Mouse (Mus musculus): ENCODE measurements around the gene Il9r. TPM values are rescaled to one million over a fixed set of nuclear protein-coding genes. Genes with fewer than 3 reads are reported as not detected.

Il9r gene
- polyA plus RNA-seq, 1 experiment from 2014 or later = not detected

DNA sequence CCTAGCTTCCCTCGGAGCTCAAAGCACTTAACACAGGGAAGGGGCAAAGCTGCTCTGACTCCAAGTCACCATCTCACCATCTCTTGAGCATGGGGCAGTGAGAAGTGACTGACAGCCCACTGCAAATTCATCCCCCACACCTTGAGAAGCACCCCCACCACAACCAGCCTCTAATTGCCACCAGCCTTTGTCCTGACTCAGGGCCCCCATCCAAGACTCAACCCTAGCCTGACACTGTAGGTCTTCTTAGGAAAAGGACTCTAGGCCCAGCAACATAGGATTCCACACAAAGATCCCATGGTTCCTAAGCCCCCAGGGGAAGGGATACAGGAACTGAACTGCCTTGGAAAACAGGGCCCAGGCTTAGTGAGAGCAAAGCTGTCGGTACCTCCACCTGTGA is 36.1 kb upstream of the Il9r start:
- no peak for DNase-seq (ENCODE audit: low spot score)
- 91% methylated on average over 2 of the region's 2 CpGs for WGBS
- Histone ChIP-seq H3K9me3 (no peaks in the 10 kb centered on the region), H3K4me1 (replicated peaks) (0 out of 2 replicates have a peak, but pooled peaks cover 4% of the 10 kb centered on the region), H3K4me3 (no peak overlapping the region), H3K36me3 (peaks cover 98% of the 10 kb centered on the region), H3K27me3 (ENCODE audit: insufficient read depth, poor library complexity, severe bottlenecking) (no peaks in the 10 kb centered on the region), H3K27ac (no peak overlapping the region)

DNA sequence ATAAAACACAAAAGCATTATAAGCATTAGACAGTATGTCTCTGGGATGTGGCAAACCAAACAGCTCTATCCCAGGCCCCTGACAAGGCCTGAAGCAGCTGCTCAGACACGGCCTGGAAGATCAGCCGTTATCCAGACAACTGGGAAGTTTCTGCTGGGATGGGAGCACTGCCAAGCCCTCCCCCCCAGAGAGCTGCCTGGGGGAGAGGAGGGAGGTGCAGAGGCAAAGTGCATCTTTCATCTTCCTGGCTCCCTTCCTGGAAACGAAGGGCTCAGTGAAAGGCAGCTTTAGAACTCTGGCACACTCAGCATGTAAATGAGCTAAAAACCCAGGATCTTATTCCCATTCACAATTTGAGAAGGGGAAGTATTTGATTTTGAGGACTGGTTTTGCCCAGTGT is 35.6 kb upstream of the Il9r start:
- H3K36me3 ChIP-seq = peaks cover 98% of the 10 kb centered on the region
- no peak for DNase-seq (ENCODE audit: low spot score)
- H3K27me3 ChIP-seq (ENCODE audit: insufficient read depth, poor library complexity, severe bottlenecking) = no peaks in the 10 kb centered on the region
- 86% methylated on average over 3 of the region's 3 CpGs for WGBS
- H3K27ac ChIP-seq = no peak overlapping the region
- H3K9me3 ChIP-seq = no peaks in the 10 kb centered on the region
- 0 out of 2 replicates have a peak, but pooled peaks cover 4% of the 10 kb centered on the region for H3K4me1 ChIP-seq (replicated peaks)
- no peak overlapping the region for H3K4me3 ChIP-seq

- no peak overlapping the region for H3K4me3 ChIP-seq
These were observed 34.9 kb upstream of the Il9r start for GRCm38 (mm10) chr11:32234816-32235485.

DNA sequence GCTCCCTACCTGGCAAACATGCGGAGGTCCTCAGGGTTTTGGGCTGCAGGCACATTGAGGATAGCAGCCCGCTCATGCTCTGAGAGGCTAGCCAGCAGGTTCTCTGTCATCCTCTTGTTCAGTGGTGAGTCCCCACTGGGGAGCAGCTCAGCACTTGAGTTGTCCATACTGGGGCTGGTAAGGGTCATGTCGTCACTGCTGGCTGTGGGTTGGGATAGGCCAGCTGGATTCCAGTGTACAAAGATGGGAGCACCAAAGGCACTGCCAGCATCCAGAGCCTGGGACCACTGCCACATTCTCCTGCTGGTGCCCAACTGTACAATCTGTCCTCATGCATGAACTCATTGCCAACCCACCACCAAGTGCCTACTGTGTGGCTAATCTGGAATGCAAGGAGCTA is 33.8 kb upstream of the Il9r start:
- Histone ChIP-seq H3K36me3 (peaks cover 100% of the 10 kb centered on the region), H3K27ac (no peak overlapping the region), H3K4me1 (replicated peaks) (0 out of 2 replicates have a peak, but pooled peaks cover 4% of the 10 kb centered on the region), H3K4me3 (no peak overlapping the region), H3K27me3 (ENCODE audit: insufficient read depth, poor library complexity, severe bottlenecking) (no peaks in the 10 kb centered on the region), H3K9me3 (no peaks in the 10 kb centered on the region)
- no peak for DNase-seq (ENCODE audit: low spot score)
- 91% methylated on average over 3 of the region's 3 CpGs for WGBS

More at GRCm38 (mm10) chr11:32234816-32235485, 34.9 kb upstream of the Il9r start:
- peaks cover 98% of the 10 kb centered on the region for H3K36me3 ChIP-seq
- 0 out of 2 replicates have a peak, but pooled peaks cover 4% of the 10 kb centered on the region for H3K4me1 ChIP-seq (replicated peaks)
- H3K9me3 ChIP-seq = no peaks in the 10 kb centered on the region
- H3K27ac ChIP-seq = no peak overlapping the region
- no peak for DNase-seq (ENCODE audit: low spot score)
- no peaks in the 10 kb centered on the region for H3K27me3 ChIP-seq (ENCODE audit: insufficient read depth, poor library complexity, severe bottlenecking)
- WGBS = 90% methylated on average over 6 of the region's 6 CpGs

DNA sequence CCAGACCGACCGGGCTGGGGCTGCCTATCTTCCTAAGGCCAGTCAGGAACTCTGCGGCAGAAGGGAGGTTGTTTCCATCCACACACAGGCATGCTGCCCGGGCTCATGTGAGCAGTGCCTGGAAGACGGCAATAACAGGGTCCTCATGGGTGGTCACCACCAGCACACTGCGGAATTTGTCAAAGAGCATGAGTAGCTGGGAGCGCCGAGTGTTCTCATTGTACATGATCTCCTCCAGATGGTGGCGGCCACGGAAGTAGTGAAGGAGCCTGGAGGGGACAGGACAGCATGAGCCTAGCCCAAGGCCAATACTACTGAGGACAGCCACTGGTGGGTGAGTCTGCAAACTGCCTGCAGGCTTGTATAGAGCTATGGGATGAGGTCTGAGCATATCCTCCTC is 32.8 kb upstream of the Il9r start:
- 86% methylated on average over 10 of the region's 10 CpGs for WGBS
- Histone ChIP-seq H3K27me3 (ENCODE audit: insufficient read depth, poor library complexity, severe bottlenecking) (no peaks in the 10 kb centered on the region), H3K4me1 (replicated peaks) (0 out of 2 replicates have a peak, but pooled peaks cover 4% of the 10 kb centered on the region), H3K4me3 (no peak overlapping the region), H3K9me3 (no peaks in the 10 kb centered on the region), H3K36me3 (peaks cover 100% of the 10 kb centered on the region), H3K27ac (peak overlapping the region; percentile 35; the same call in 1 of the 2 replicates)
- no peak for DNase-seq (ENCODE audit: low spot score)

GRCm38 (mm10) chr11:32231125-32231524 is 31.0 kb upstream of the Il9r start:
- H3K9me3 ChIP-seq = no peaks in the 10 kb centered on the region
- peaks cover 84% of the 10 kb centered on the region for H3K36me3 ChIP-seq
- H3K27me3 ChIP-seq (ENCODE audit: insufficient read depth, poor library complexity, severe bottlenecking) = no peaks in the 10 kb centered on the region
- peaks cover 21% of the 10 kb centered on the region for H3K4me1 ChIP-seq (replicated peaks)
- H3K27ac ChIP-seq = no peak overlapping the region
- no peak overlapping the region for H3K4me3 ChIP-seq
- 98% methylated on average over 2 of the region's 2 CpGs for WGBS
- no peak for DNase-seq (ENCODE audit: low spot score)

DNA sequence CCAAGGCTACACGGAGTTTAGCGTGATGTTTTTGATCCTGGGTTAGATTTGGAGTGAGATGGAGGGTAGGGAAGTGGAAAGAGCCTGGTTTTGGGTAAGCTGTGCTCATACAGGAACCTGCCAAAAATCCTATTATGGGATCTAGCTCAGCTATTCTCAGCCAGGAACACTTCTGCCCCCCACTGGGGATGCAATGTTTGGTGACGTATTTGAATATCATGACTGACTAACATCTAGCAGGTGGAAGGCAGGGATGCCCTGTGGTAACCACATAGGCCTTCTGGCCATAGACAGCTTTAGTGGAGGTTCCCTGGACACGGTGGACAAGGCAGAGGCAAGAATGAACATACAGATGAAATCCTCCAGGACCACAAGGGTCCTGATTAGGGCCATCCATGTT is 30.1 kb upstream of the Il9r start:
- peaks cover 75% of the 10 kb centered on the region for H3K36me3 ChIP-seq

DNA sequence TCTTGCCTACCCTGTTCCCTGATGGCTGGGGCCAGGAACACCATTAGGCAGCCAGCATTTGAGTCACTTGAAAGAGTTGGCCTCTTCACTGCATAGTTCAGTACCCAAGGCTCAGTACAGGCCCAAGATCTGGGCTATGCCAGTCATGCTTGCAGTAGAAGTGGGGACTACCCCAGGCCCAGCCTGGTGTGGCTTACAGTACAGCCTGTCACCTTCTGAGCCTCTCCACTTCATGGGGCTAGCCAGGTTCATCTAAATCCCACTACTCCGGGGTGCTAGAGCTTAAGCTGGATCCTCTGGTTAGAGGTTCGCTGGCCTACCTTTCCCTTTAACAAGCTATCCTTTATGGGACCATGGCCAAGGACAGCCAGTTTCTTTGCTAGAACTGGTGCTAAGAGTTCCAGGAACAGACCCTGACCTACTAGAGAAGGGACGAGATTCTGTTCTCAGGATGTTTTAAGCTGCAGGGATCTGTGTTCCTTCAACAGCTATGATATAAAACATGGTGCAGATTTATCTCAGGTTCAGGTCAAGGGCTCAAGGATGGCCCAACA is 28.3 kb upstream of the Il9r start:
- 87% methylated on average over 3 of the region's 3 CpGs for WGBS
- DNase-seq (ENCODE audit: low spot score) = no peak
- no peak overlapping the region for H3K4me3 ChIP-seq
- H3K4me1 ChIP-seq (replicated peaks) = peaks cover 39% of the 10 kb centered on the region
- peaks cover 16% of the 10 kb centered on the region for H3K27me3 ChIP-seq (ENCODE audit: insufficient read depth, poor library complexity, severe bottlenecking)
- H3K36me3 ChIP-seq = peaks cover 56% of the 10 kb centered on the region
- no peak overlapping the region for H3K27ac ChIP-seq
- H3K9me3 ChIP-seq = no peaks in the 10 kb centered on the region

More for the DNA sequence above, 30.1 kb upstream of the Il9r start:
- H3K4me3 ChIP-seq = no peak overlapping the region
- DNase-seq (ENCODE audit: low spot score) = no peak
- H3K9me3 ChIP-seq = no peaks in the 10 kb centered on the region
- WGBS = 87% methylated on average over 4 of the region's 4 CpGs
- no peaks in the 10 kb centered on the region for H3K27me3 ChIP-seq (ENCODE audit: insufficient read depth, poor library complexity, severe bottlenecking)
- H3K4me1 ChIP-seq (replicated peaks) = peaks cover 30% of the 10 kb centered on the region
- H3K27ac ChIP-seq = no peak overlapping the region

DNA sequence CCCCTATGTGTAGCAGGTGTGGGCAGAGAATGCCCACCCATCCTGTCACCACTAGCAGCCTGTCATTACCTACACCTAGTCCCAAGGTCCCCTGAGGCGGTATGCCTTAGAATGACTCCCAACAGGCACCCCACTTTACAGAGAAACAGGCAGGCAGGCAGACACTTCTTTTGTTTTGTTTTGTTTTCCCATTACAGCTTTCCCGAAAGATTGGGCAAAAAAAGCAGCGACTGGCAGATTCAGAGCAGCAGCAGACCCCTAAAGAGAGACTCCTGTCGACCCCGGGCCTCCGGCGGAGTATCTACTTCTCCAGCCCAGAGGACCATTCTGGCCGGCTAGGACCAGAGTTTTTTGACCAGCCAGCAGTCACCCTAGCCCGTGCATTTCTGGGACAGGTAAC is 27.5 kb upstream of the Il9r start:
- peaks cover 24% of the 10 kb centered on the region for H3K27me3 ChIP-seq (ENCODE audit: insufficient read depth, poor library complexity, severe bottlenecking)
- 0 out of 2 replicates have a peak overlapping the region, but pooled peaks have one; percentile 8 for H3K27ac ChIP-seq
- WGBS = 90% methylated on average over 9 of the region's 9 CpGs
- no peak for DNase-seq (ENCODE audit: low spot score)
- no peaks in the 10 kb centered on the region for H3K9me3 ChIP-seq
- H3K36me3 ChIP-seq = peaks cover 48% of the 10 kb centered on the region
- peak overlapping the region; percentile 83; the same call in 1 of the 2 replicates for H3K4me3 ChIP-seq
- H3K4me1 ChIP-seq (replicated peaks) = peaks cover 42% of the 10 kb centered on the region

DNA sequence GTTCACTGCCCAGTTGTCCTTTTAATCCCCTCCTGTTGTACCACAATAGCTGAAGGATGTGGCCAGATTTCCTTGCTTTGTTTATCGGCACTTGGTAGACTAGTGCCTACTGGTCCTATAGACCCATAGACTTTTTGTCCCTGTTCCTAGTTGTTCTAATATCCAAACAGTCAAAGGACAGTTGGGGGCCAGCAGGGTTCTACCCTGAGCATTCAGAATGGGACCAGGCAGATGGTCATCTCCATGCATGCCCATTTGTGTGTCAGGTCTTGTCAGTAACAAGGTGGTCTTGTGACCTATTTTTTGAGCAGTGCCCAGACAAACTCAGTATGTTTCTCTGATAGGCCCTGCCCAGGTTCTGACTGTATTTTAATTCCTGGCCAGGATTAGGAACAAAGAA is 27.0 kb upstream of the Il9r start:
- no peak for DNase-seq (ENCODE audit: low spot score)
- 55% methylated on average over 1 of the region's 1 CpGs for WGBS
- H3K27me3 ChIP-seq (ENCODE audit: insufficient read depth, poor library complexity, severe bottlenecking) = peaks cover 28% of the 10 kb centered on the region
- H3K27ac ChIP-seq = peak overlapping the region; percentile 95
- no peaks in the 10 kb centered on the region for H3K9me3 ChIP-seq
- H3K4me3 ChIP-seq = peak overlapping the region; percentile 83
- H3K4me1 ChIP-seq (replicated peaks) = peaks cover 47% of the 10 kb centered on the region
- peaks cover 43% of the 10 kb centered on the region for H3K36me3 ChIP-seq

DNA sequence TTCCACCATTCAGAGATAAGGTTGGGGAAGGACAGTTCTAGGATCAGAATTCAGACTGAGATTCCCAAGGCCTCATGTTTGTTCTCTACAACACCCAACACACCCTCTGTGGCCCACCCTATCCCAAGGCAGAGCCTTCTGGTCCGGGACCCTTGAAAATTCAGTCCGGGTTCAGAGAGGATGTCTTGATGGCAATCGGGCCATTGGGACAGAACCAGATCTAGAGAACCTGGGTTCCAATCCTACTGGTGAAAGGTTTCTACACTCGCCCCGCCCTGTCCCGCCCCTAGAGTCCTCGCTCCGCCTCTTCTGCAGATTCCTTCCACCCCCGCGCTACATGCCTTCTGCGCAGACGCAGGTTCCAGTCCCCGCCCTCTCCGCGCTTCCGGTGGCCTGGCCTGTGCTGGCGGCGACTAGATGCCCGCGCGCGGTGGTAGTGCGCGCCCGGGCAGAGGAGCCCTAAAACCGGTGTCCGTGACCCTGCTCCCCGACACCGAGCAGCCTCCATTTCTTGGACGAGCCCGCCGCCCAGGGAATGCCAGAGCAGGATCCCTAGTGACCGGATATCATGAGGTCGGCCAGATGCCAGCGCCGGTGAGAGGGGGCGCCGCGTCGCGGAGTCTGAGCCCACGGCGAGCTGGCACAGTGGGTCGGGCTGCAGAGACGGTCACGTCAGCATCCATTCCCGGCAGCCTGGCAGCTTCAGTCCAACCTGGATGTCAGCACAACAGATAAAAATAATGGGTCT is 26.2 kb upstream of the Il9r start, which contains the start of gene Mpg:
Mpg (plus strand) TSS at position 382 of the 748 bp plus-strand sequence.
- Histone ChIP-seq H3K36me3 (peaks cover 35% of the 10 kb centered on the region), H3K4me3 (peak within 1 kb of the TSS; percentile 83), H3K27ac (peak within 1 kb of the TSS; percentile 95), H3K27me3 (ENCODE audit: insufficient read depth, poor library complexity, severe bottlenecking) (peaks cover 28% of the 10 kb centered on the region), H3K9me3 (no peaks in the 10 kb centered on the region), H3K4me1 (replicated peaks) (peaks cover 55% of the 10 kb centered on the region)
- 4% methylated on average over 47 of the region's 47 CpGs for WGBS
- DNase-seq (ENCODE audit: low spot score) = peak; percentile 89

DNA sequence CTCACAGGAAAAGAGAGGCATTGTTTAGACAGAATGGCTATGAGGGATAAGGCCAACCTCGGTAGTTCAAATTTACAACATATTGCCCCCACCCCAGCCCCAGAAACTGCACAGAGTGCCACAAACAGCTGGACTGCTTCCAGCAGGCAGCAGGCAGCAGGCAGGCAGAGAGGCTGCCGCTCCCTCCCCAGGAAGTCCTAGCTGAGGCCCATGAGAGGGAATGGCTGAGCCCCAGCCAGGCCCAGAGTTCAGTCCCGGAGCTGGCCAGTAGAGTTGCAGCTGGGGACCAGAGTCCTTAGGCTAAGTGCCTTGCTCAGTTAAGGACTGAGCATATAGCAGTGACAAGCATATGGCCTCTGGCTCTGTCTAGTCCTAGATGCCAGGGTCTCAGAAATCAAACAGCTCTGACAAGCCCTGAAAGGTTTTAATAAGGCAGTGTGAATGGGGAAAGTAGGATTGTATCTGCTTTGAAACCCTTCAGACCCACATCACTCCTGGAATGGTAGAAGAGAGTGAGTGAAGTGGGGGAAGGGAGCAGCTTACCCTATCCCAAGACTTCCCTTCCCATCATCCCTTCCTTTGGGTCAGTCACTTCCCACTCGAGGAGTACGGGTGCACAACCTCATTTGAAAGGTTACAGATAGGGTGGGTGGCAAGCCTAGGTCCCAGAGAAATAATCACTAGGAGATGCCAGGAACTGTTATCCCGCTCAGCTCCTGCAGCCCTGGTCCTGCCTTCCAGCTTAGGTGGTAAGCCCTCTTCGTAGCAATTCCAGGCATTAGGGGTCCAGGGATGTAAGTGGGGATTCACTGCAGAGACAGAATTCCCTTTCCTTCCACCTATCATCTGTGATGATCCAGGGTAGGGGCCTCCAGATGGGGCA is 25.4 kb upstream of the Il9r start:
- no peak for DNase-seq (ENCODE audit: low spot score)
- H3K4me3 ChIP-seq = peak overlapping the region; percentile 83; the same call in 1 of the 2 replicates

More for the DNA sequence above, 25.4 kb upstream of the Il9r start:
- WGBS = 61% methylated on average over 7 of the region's 7 CpGs
- Histone ChIP-seq H3K27me3 (ENCODE audit: insufficient read depth, poor library complexity, severe bottlenecking) (peaks cover 28% of the 10 kb centered on the region), H3K9me3 (no peaks in the 10 kb centered on the region), H3K4me1 (replicated peaks) (peaks cover 63% of the 10 kb centered on the region), H3K36me3 (peaks cover 27% of the 10 kb centered on the region), H3K27ac (peak overlapping the region; percentile 95)
